Mouse (Mus musculus) forebrain, embryonic 13.5 days (tissue): ENCODE measurements around the gene B230219D22Rik. TPM values are rescaled to one million over a fixed set of nuclear protein-coding genes. Genes with fewer than 3 reads are reported as not detected.

Experiments
- ATAC-seq: fragments of 200-750 bp; cut with Nextera tagmentation; 2 replicates; pipeline ENCODE4 v1.8.0; 2017
- H3K27ac ChIP-seq: fragments of 300-500 bp; sonication (generic); 2 replicates; pipeline ENCODE4 v1.5.1; 2015; ENCODE audit warnings: inconsistent platforms, mild to moderate bottlenecking, moderate library complexity
- H3K27me3 ChIP-seq: fragments of 300-500 bp; sonication (generic); 2 replicates; pipeline ENCODE4 v1.6.1; 2015; ENCODE audit warnings: mild to moderate bottlenecking, inconsistent platforms
- H3K36me3 ChIP-seq: fragments of 300-500 bp; sonication (generic); 2 replicates; pipeline ENCODE4 v1.6.1; 2015; ENCODE audit warnings: mild to moderate bottlenecking, inconsistent platforms; ENCODE audit not compliant: poor library complexity, severe bottlenecking
- H3K4me1 ChIP-seq: fragments of 300-500 bp; sonication (generic); 2 replicates; pipeline ENCODE4 v1.6.1; 2015; ENCODE audit warnings: inconsistent platforms
- H3K4me2 ChIP-seq: fragments of 300-500 bp; sonication (generic); 2 replicates; pipeline ENCODE4 v1.6.1; 2015; ENCODE audit warnings: inconsistent platforms, mild to moderate bottlenecking, moderate library complexity
- H3K4me3 ChIP-seq: fragments of 300-500 bp; sonication (generic); 2 replicates; pipeline ENCODE4 v1.5.1; 2015; ENCODE audit warnings: mild to moderate bottlenecking, inconsistent platforms
- H3K9ac ChIP-seq: fragments of 300-500 bp; sonication (generic); 2 replicates; pipeline ENCODE4 v1.6.1; 2015; ENCODE audit warnings: mild to moderate bottlenecking, inconsistent platforms
- H3K9me3 ChIP-seq: fragments of 300-500 bp; sonication (generic); replicated peaks from 2 replicates; pipeline ENCODE4 v1.6.1; 2016; ENCODE audit warnings: inconsistent platforms
- WGBS: fragments of 180-500 bp; shearing (Covaris S2); methylation state at CpG from one replicate; pipeline ENCODE4 v1.1.7; 2015; 5-methylcytosine and 5-hydroxymethylcytosine counted together
- polyA plus RNA-seq: library from polyadenylated mRNA; unstranded; fragments of >200 nt; fragmentation: Nextera tagmentation; extraction: Ambion mirVana; gene quantifications from 2 replicates; pipeline ENCODE4 v1.2.1, GENCODE M21; 2015

Gene B230219D22Rik
- polyA plus RNA-seq, 1 experiment from 2014 or later = 58.4 TPM

DNA sequence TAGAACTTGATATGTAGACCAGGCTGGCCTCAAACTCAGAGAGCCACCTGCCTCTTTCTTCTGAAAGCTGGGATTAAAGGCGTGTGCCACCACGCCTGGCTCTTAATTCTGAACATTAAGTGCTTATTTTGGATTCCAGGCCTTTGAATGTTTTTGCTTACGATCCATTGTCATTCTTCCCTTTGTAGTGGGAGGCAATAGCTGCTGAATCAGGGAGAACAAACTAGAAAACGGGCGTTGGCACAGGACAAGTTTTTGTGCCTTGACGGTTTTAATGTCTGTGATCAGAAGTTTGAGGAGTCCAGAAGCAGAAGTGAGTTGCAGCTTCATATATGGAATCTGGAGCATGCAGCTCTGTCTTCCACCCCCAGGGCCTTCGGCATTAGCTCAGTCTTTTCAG lies 37.8 kb downstream of the B230219D22Rik start:
- Histone ChIP-seq H3K27me3 (no peaks in the 10 kb centered on the region), H3K4me1 (no peaks in the 10 kb centered on the region), H3K9ac (no peak overlapping the region), H3K36me3 (peaks cover under 1% of the 10 kb centered on the region; the same call in 1 of the 2 replicates), H3K27ac (no peak overlapping the region), H3K4me3 (no peak overlapping the region), H3K9me3 (no peaks in the 10 kb centered on the region), H3K4me2 (no peak overlapping the region)
- WGBS = 85% methylated on average over 7 of the region's 7 CpGs
- ATAC-seq = no peak

DNA sequence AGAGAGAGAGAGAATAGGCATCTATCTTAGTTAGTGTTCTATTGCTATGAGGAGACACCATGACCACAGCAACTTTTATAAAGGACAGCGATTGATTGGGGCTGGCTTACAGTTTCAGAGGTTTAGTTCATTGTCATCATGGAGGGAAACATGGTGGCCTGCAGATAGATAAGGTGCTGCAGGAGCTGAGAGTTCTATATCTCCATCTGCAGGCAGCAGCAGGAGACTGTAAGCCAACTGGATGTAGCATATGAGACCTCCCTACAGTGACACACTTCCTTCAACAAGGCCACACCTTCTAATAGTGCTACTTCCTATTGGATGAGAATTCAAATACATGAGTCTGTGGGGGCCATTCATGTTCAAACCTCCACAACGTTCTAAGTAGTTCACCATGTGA lies 39.2 kb downstream of the B230219D22Rik start:
- 86% methylated on average over 2 of the region's 2 CpGs for WGBS
- no peak overlapping the region for H3K4me2 ChIP-seq

DNA sequence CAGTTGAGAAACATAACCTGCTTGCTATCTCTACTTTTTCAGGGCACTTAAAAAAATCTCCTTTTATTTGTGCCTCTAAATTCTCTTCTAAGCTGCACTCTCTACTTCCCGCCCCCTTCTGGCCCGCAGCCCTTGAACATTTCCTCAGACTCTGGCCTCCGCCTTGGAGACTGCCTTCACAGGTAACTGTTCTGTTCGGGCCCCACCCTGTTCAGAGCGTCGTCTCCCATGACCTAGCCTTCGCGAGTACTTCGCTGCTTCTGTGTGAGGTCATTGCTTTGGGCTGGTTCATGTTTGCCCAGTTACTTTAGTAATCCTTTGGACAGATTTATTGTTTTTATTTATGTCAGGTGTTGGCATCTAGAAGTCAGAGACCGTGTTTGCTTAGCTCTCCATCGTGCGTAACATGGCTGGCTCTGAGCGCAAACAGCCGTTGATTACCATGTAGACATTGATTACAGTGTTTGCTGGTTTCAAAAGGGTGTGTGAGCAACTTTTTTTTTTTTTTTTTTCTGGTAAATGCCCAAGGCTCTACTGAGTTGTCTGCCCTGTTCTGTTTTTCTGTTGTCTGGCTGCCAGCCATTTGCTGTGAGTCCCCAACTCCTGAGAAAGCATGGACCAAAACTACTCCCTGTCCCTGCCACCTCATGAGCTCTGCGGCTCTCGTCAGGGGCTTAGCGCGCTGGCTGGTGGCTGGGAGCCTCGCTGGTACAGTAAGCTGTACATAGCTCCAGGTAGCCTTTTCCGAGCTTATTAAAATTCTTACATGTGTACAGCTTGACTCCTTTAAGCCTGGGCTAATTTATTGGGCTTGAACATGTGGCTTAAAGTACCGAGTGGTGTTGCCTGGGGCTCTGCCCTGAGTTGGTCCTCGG lies 40.9 kb downstream of the B230219D22Rik start:
- H3K4me3 ChIP-seq = no peak overlapping the region
- H3K27ac ChIP-seq = no peak overlapping the region
- H3K4me1 ChIP-seq = no peaks in the 10 kb centered on the region
- no peaks in the 10 kb centered on the region for H3K27me3 ChIP-seq
- WGBS = 85% methylated on average over 22 of the region's 22 CpGs
- H3K4me2 ChIP-seq = no peak overlapping the region
- H3K9ac ChIP-seq = no peak overlapping the region
- H3K36me3 ChIP-seq = no peaks in the 10 kb centered on the region
- ATAC-seq = no peak
- no peaks in the 10 kb centered on the region for H3K9me3 ChIP-seq

More for the DNA sequence above, 39.2 kb downstream of the B230219D22Rik start:
- Histone ChIP-seq H3K27ac (no peak overlapping the region), H3K9ac (no peak overlapping the region), H3K4me3 (no peak overlapping the region), H3K36me3 (no peaks in the 10 kb centered on the region), H3K9me3 (no peaks in the 10 kb centered on the region), H3K4me1 (no peaks in the 10 kb centered on the region), H3K27me3 (no peaks in the 10 kb centered on the region)
- ATAC-seq = no peak

DNA sequence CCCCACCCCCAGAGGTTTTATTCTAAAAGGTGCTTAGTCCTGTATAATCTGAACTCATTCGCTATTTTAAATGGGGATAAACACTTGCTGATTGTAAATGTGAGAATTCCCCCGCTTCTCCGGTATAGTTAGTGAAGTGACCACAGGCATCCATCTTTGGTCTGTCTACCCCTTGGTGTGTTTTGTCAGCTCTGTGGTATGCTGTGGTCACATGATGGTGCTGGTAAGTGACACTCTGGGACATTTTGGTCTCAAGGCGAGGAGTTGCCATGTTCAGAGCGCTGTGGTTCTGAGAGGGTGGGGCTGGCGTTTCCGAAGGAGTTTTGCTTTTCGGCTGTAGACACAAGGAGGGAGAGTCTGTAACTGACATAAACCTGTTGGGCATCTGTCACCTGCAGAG lies 45.0 kb downstream of the B230219D22Rik start:
- H3K9me3 ChIP-seq = no peaks in the 10 kb centered on the region
- H3K36me3 ChIP-seq = no peaks in the 10 kb centered on the region
- H3K27me3 ChIP-seq = no peaks in the 10 kb centered on the region
- no peak overlapping the region for H3K4me3 ChIP-seq
- H3K4me1 ChIP-seq = no peaks in the 10 kb centered on the region
- no peak overlapping the region for H3K27ac ChIP-seq
- no peak overlapping the region for H3K9ac ChIP-seq
- no peak for ATAC-seq
- H3K4me2 ChIP-seq = no peak overlapping the region
- 90% methylated on average over 8 of the region's 8 CpGs for WGBS

DNA sequence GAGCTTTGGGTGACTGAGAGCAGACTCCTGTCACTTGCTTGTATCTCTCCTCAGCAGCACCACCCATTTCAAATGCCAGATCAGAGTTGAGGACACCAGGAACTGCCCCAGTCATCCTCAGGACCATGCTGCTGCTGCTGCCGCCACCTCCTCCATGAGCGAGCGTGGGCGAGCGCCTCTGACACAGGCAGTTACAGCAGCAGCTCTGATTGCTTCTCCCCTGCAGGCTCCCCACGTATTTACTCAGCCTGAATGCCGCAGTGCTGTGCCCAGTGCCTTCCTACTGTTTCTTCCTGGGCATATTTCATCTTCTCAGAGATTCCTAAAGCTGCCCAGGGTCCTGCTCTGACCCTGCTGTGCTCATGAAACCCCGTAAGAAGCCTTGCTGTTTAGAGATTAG lies 49.4 kb downstream of the B230219D22Rik start:
- no peaks in the 10 kb centered on the region for H3K9me3 ChIP-seq
- no peak overlapping the region for H3K27ac ChIP-seq
- H3K36me3 ChIP-seq = no peaks in the 10 kb centered on the region
- ATAC-seq = no peak
- H3K27me3 ChIP-seq = no peaks in the 10 kb centered on the region
- no peak overlapping the region for H3K4me3 ChIP-seq
- H3K4me2 ChIP-seq = no peak overlapping the region
- 66% methylated on average over 8 of the region's 8 CpGs for WGBS
- no peaks in the 10 kb centered on the region for H3K4me1 ChIP-seq
- 0 out of 2 replicates have a peak overlapping the region, but pooled peaks have one; percentile 13 for H3K9ac ChIP-seq

Other genes starting within 250 kb of the B230219D22Rik start
- gene Grk6, start 248.1 kb upstream of the B230219D22Rik start, polyA plus RNA-seq = 24.9 and 26.9 TPM in 2 replicates
- 1.6 and 2.2 TPM in 2 replicates for gene Prr7, start 228.9 kb upstream of the B230219D22Rik start, polyA plus RNA-seq
- gene Dbn1, start 205.0 kb upstream of the B230219D22Rik start, polyA plus RNA-seq = 639 and 641 TPM in 2 replicates
- 152 and 157 TPM in 2 replicates for gene Pdlim7, start 179.4 kb upstream of the B230219D22Rik start, polyA plus RNA-seq
- gene Dok3, start 163.8 kb upstream of the B230219D22Rik start, polyA plus RNA-seq = 2.1 and 3.7 TPM in 2 replicates
- gene Ddx41, start 156.5 kb upstream of the B230219D22Rik start, polyA plus RNA-seq = 67.3 and 72.1 TPM in 2 replicates
- gene Fam193b, start 122.0 kb upstream of the B230219D22Rik start, polyA plus RNA-seq = 58.1 and 58.7 TPM in 2 replicates
- 101 and 120 TPM in 2 replicates for gene Tmed9, start 119.4 kb upstream of the B230219D22Rik start, polyA plus RNA-seq
- 34.7 and 35.8 TPM in 2 replicates for gene B4galt7, start 93.2 kb upstream of the B230219D22Rik start, polyA plus RNA-seq
- gene Caml, start 70.1 kb upstream of the B230219D22Rik start, polyA plus RNA-seq = 88.0 and 88.7 TPM in 2 replicates
- gene Ddx46, start 58.1 kb upstream of the B230219D22Rik start, polyA plus RNA-seq = 36.6 and 38.6 TPM in 2 replicates
- gene Txndc15, start 21.5 kb downstream of the B230219D22Rik start, polyA plus RNA-seq = 98.2 and 108 TPM in 2 replicates
- gene Pcbd2, start 34.2 kb downstream of the B230219D22Rik start, polyA plus RNA-seq = 24.5 and 25.9 TPM in 2 replicates
- 0.17 TPM in 1 of 2 replicates, not detected in the other for gene Catsper3, start 91.4 kb downstream of the B230219D22Rik start, polyA plus RNA-seq
- not detected in 2 replicates for gene Pitx1, start 143.1 kb downstream of the B230219D22Rik start, polyA plus RNA-seq